Mouse (Mus musculus): ENCODE measurements around the gene Zbed4.
"Not testable (repeated sequence)": the region's sequence is repeated elsewhere in the genome, so short reads cannot be mapped to it uniquely, and the experiment has no call there.

The Zbed4 gene

GRCm38 (mm10) chr15:88738466-88738865, 13.0 kb upstream of the Zbed4 start:
- DNase-seq (ENCODE audit: low spot score) = no peak

GRCm38 (mm10) chr15:88741366-88741765, 10.1 kb upstream of the Zbed4 start:
- no peak for DNase-seq (ENCODE audit: low spot score)

GRCm38 (mm10) chr15:88743371-88743770, 8.1 kb upstream of the Zbed4 start:
- DNase-seq (ENCODE audit: low spot score) = not testable (repeated sequence)

- no peak for DNase-seq (ENCODE audit: low spot score)
These were observed 6.1 kb upstream of the Zbed4 start for GRCm38 (mm10) chr15:88745347-88745746.

GRCm38 (mm10) chr15:88745926-88746325, 5.5 kb upstream of the Zbed4 start:
- DNase-seq (ENCODE audit: low spot score) = no peak

- DNase-seq (ENCODE audit: low spot score) = not testable (repeated sequence)
These were observed 1.8 kb upstream of the Zbed4 start for GRCm38 (mm10) chr15:88749617-88750016.

GRCm38 (mm10) chr15:88750032-88750431, 1.4 kb upstream of the Zbed4 start:
- DNase-seq (ENCODE audit: low spot score) = no peak

- DNase-seq (ENCODE audit: low spot score) = peak; percentile 99
These were observed 540 bp upstream of the Zbed4 start for GRCm38 (mm10) chr15:88750677-88751563.

GRCm38 (mm10) chr15:88752403-88752733, 908 bp downstream of the Zbed4 start:
- DNase-seq (ENCODE audit: low spot score) = no peak

- DNase-seq (ENCODE audit: low spot score) = no peak
These were observed 3.4 kb downstream of the Zbed4 start for GRCm38 (mm10) chr15:88754896-88755295.

- no peak for DNase-seq (ENCODE audit: low spot score)
These were observed 4.3 kb downstream of the Zbed4 start for GRCm38 (mm10) chr15:88755761-88756160.

GRCm38 (mm10) chr15:88758061-88758460, 6.6 kb downstream of the Zbed4 start:
- no peak for DNase-seq (ENCODE audit: low spot score)

- no peak for DNase-seq (ENCODE audit: low spot score)
These were observed 10.1 kb downstream of the Zbed4 start for GRCm38 (mm10) chr15:88761551-88761950.

GRCm38 (mm10) chr15:88766139-88766538, 14.7 kb downstream of the Zbed4 start:
- not testable (repeated sequence) for DNase-seq (ENCODE audit: low spot score)

- DNase-seq (ENCODE audit: low spot score) = no peak
These were observed 17.1 kb downstream of the Zbed4 start for GRCm38 (mm10) chr15:88768537-88768936.

GRCm38 (mm10) chr15:88774630-88775029, 23.2 kb downstream of the Zbed4 start:
- DNase-seq (ENCODE audit: low spot score) = not testable (repeated sequence)

GRCm38 (mm10) chr15:88792140-88792850, 40.8 kb downstream of the Zbed4 start:
- no peak for DNase-seq (ENCODE audit: low spot score)

GRCm38 (mm10) chr15:88794729-88795128, 43.3 kb downstream of the Zbed4 start:
- DNase-seq (ENCODE audit: low spot score) = not testable (repeated sequence)

GRCm38 (mm10) chr15:88799950-88800371, 48.5 kb downstream of the Zbed4 start:
- DNase-seq (ENCODE audit: low spot score) = no peak

- no peak for DNase-seq (ENCODE audit: low spot score)
These were observed 49.5 kb downstream of the Zbed4 start for GRCm38 (mm10) chr15:88800921-88801354.

GRCm38 (mm10) chr15:88801903-88802302, 50.4 kb downstream of the Zbed4 start:
- DNase-seq (ENCODE audit: low spot score) = no peak

GRCm38 (mm10) chr15:88802348-88802747, 50.9 kb downstream of the Zbed4 start:
- no peak for DNase-seq (ENCODE audit: low spot score)

- DNase-seq (ENCODE audit: low spot score) = no peak
These were observed 56.7 kb downstream of the Zbed4 start for GRCm38 (mm10) chr15:88808121-88808520.

Measured in T-cell, adult 2 months (primary cell).